Mouse (Mus musculus): ENCODE data around the gene Babam2.
A peak's percentile ranks its signal among the peaks of the same experiment; 100 is the strongest.

Babam2 gene

GRCm38 (mm10) chr5:31715486-31716150 is 18.1 kb downstream of the Babam2 start:
- no peak for DNase-seq

- DNase-seq = no peak
Observed at GRCm38 (mm10) chr5:31724519-31724918, 27.0 kb downstream of the Babam2 start.

- DNase-seq = no peak
Observed at GRCm38 (mm10) chr5:31725885-31726284, 28.4 kb downstream of the Babam2 start.

- no peak for DNase-seq
Observed at GRCm38 (mm10) chr5:31727456-31727855, 30.0 kb downstream of the Babam2 start.

GRCm38 (mm10) chr5:31732644-31733338 is 35.3 kb downstream of the Babam2 start:
- peak; percentile 7 for DNase-seq

- no peak for DNase-seq
Observed at GRCm38 (mm10) chr5:31741931-31742330, 44.4 kb downstream of the Babam2 start.

GRCm38 (mm10) chr5:31742521-31743031 is 45.1 kb downstream of the Babam2 start:
- DNase-seq = no peak

- no peak for DNase-seq
Observed at GRCm38 (mm10) chr5:31749401-31749800, 51.9 kb downstream of the Babam2 start.

- DNase-seq = no peak
Observed at GRCm38 (mm10) chr5:31750231-31750925, 52.9 kb downstream of the Babam2 start.

- DNase-seq = no peak
Observed at GRCm38 (mm10) chr5:31750955-31751354, 53.5 kb downstream of the Babam2 start.

- DNase-seq = no peak
Observed at GRCm38 (mm10) chr5:31754634-31755033, 57.1 kb downstream of the Babam2 start.

- DNase-seq = no peak
Observed at GRCm38 (mm10) chr5:31755255-31755654, 57.8 kb downstream of the Babam2 start.

GRCm38 (mm10) chr5:31758310-31759091 is 61.0 kb downstream of the Babam2 start:
- DNase-seq = no peak

GRCm38 (mm10) chr5:31761836-31762235 is 64.4 kb downstream of the Babam2 start:
- no peak for DNase-seq

- no peak for DNase-seq
Observed at GRCm38 (mm10) chr5:31762773-31763172, 65.3 kb downstream of the Babam2 start.

- no peak for DNase-seq
Observed at GRCm38 (mm10) chr5:31765824-31766223, 68.3 kb downstream of the Babam2 start.

- DNase-seq = no peak
Observed at GRCm38 (mm10) chr5:31766841-31767542, 69.5 kb downstream of the Babam2 start.

GRCm38 (mm10) chr5:31771486-31771885 is 74.0 kb downstream of the Babam2 start:
- no peak for DNase-seq

GRCm38 (mm10) chr5:31771921-31772320 is 74.4 kb downstream of the Babam2 start:
- no peak for DNase-seq

- no peak for DNase-seq
Observed at GRCm38 (mm10) chr5:31774976-31775375, 77.5 kb downstream of the Babam2 start.

- no peak for DNase-seq
Observed at GRCm38 (mm10) chr5:31781624-31782023, 84.1 kb downstream of the Babam2 start.

- DNase-seq = no peak
Observed at GRCm38 (mm10) chr5:31787201-31787600, 89.7 kb downstream of the Babam2 start.
